Mouse (Mus musculus) right cerebral cortex, postnatal 10 days (tissue): Measurements from ENCODE around the gene Hip1.
A peak's percentile ranks its signal among the peaks of the same experiment; 100 is the strongest.
"Not testable (repeated sequence)": the region's sequence is repeated elsewhere in the genome, so short reads cannot be mapped to it uniquely, and the experiment has no call there.

Experiments used
- DNase-seq, 2 experiments: peaks; one replicate each; pipeline ENCODE4 v3.0.0; 2021; ENCODE audit warnings: low spot score in 2 of 2

The Hip1 gene

DNA sequence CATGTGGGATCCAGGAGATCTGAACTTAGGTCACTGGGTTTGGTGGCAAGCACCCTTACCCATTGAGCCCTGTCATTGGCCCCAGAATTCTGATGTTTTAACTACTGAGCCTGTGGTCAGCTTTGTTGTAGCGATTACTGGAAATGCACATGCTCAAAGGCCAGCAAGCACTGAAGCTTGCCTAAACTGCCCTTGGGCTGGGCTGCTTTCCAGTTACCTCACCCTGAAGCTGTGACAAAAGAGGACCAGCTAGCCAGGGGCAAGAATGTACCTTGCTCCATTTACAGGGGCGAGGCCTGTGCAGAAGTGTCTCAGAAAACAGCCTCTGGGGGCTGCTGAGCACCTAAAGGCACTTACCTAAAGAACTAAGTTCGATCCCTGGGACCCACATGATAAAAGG is 51.8 kb downstream of the Hip1 start:
- no peak for DNase-seq

DNA sequence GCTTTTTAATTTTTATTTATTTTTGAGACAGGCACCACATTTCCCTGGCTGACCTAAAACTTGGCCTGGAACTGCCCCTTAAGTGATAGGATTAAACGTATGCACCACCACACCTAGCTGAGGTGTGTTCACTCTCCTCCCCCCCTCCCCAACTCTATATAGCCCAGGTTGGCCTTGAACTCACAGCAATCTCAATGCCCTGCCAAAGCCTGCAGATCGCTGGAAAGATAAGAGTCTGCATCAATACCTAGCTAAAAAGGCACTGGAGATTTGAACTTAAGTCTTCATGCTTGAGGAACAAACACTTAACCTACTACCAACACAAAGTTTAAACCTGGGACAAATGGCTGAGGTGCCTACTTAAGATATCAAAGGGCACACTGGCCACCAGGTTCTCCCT is 52.8 kb downstream of the Hip1 start:
- DNase-seq = no peak

GRCm38 (mm10) chr5:135489695-135490294 is 55.1 kb downstream of the Hip1 start:
- DNase-seq = peak in 1 of 2 experiments; percentile 54

GRCm38 (mm10) chr5:135488881-135489694 is 55.8 kb downstream of the Hip1 start:
- DNase-seq = peak; percentile 86 to 90

GRCm38 (mm10) chr5:135488222-135488880 is 56.6 kb downstream of the Hip1 start:
- DNase-seq = peak; percentile 60 to 67

DNA sequence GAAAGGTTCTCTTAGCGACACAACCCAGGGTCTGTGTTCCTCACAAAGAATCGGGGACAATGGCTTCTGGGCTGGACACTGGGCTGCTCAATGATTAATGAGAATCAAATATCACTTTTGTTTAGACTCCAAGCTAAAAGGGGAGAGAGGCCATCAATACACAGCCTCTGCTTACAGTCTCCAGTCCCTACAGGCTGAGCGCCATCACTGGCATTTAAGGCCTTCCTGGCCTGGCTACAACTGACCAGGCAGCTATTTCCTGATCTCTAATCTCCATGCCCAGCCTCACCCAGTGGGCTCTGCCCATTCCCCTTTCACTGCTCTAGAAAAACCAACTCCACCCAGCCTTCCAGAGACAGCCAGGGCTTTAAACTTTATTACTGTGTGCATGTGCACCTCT is 59.6 kb downstream of the Hip1 start:
- DNase-seq = no peak

- DNase-seq = not testable (repeated sequence)
Measured at GRCm38 (mm10) chr5:135483865-135484264, 61.1 kb downstream of the Hip1 start.

DNA sequence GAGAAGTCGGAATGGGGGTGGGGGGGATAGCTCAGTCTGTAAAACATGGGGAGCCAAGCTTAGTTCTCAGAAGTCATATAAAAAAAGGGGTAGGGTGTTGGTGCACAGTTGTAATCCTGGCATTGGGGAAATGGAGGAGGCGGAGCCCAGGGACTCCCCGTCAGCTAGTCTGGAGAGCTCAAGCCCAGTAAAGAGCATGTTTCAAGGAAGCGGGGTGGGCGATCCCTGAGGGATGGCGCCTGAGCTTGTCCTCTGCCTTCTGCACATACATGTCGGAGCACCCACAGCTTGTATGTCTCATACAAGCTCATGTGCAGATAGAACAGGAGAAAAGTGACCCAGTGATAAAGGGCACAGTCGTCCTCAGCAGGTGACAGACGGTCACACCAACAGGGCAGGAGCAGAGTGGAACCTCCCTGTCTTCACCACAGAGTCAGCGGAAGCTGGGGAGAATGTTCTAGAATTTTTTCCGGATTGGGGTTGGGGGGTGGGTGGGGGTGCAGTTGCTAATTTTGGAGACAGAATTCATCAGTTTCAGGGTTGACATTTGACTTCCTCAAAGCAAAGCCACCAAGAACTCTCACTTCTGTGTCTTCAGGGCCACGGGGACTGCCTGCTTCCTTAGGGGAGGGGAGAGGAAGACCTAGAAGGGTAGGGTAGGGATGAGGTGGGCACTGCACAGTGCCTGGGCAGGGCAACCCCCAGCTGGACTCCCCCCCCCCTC is 65.9 kb downstream of the Hip1 start:
- DNase-seq = no peak

DNA sequence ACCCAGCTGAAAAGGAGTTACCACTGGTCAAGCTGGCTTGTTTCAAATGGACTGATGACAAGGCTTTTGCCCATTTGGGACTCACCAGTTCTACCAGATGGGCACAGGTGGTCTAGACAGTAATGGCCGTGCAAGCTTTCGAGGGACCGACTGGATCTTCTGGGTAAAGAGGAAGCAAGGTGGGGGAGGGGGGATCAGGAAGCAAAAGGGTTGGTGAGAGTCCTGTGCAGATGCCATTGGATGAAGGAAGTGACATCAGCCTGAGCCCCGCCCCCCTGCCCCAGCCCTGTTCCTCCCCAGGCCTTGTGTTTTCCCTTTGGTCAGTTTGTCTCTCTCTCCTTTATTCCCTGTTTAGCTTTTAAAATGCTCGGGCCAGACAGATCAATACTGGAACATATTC is 68.7 kb downstream of the Hip1 start:
- DNase-seq = no peak

- DNase-seq = no peak
Measured at GRCm38 (mm10) chr5:135472405-135472804, 72.5 kb downstream of the Hip1 start.

- DNase-seq = no peak
Measured at GRCm38 (mm10) chr5:135471747-135472146, 73.2 kb downstream of the Hip1 start.

DNA sequence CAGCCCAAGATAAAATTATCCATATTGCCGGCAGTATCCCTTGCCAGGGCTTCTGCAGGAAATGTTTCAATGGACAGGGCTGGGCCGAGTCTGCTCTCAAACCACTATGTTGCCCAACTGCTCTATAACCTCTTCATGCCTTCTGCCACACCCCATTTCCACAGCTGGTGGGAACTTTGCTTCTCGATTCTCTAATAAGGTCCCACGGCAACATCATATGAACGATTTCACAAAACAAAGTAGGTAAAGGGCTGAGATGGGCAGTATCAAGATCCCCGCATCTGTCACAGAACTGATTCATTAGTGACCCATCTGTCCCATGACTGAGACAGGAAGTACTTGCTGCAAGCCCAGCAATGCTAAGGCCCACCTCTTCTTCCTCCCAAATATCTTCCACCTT is 76.6 kb downstream of the Hip1 start:
- DNase-seq = no peak

DNA sequence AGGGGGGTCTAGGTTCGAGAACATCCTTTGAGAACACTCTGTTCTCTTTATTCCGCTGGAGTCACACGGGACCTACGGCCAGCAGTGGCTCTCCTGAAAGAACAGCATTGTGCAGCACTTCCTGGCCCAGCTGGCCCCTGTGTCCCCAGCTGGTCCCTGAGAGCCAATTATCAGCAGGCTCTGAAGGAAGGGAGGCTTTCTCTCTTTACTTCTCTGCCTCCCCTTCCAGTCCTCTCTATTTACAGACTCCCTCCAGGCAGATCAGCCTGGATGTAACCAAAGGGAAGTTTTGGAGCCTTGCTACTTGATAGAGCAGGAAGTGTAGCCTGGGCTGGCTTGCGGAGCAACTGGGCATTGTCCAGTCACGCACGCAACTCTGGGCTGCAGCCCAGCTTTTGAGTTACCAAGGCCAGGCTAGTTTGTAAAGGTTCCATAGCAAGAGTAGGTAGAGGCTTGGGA is 79.1 kb downstream of the Hip1 start:
- DNase-seq = peak; percentile 67 to 76

GRCm38 (mm10) chr5:135463380-135463779 is 81.5 kb downstream of the Hip1 start:
- DNase-seq = no peak

DNA sequence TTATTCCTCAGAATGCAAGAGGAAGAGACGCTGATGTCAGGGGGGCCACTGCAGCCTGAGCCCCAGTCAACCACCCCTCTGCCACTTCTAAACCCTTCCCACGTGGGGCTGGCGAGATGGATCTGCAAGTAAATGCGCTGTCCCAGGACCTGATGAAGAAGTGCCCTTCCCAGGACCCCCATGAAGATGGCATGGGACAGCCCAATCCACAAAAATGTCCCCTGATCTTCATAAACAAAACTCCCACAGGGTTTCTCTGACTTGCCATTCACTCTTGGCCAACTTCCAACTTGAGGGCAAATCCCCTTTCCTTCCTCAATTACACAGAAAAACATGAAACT is 84.1 kb downstream of the Hip1 start:
- DNase-seq = no peak

DNA sequence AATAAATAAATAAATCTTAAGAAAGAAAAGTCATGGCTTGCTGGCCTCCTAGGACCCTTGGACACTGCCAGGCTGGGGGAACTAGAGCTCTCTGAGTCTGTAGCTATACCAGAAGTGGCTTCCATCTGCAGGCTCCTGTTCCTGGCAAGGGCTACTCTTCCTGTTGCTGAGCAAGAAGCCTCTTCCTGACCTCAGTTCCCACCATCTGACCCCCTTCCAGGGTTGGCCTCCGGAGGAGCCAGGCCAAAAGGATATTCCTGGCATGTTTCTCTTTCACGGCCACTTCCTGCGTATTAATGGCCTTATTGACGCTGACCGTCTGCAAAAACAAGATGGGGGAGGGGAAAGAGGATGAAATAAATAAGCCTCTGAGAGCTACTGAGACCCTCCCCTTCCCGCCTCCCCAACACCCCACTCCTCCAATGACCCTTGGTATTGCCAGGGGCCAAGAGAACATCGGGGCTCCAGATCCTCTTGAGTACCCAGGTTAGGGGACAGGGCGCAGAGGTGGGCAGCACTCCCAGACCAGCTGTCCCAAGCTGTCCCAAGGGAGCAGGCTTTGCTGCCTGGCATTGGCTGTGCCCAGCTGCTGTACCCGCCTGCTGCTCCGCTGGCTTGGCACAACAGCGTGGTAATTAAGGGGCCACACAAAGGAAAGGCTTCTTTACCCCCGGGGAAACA is 84.6 kb downstream of the Hip1 start:
- DNase-seq = peak; percentile 77 to 80

GRCm38 (mm10) chr5:135459486-135459885 is 85.4 kb downstream of the Hip1 start:
- DNase-seq = peak in 1 of 2 experiments; percentile 39

GRCm38 (mm10) chr5:135457961-135458360 is 87.0 kb downstream of the Hip1 start:
- no peak for DNase-seq

DNA sequence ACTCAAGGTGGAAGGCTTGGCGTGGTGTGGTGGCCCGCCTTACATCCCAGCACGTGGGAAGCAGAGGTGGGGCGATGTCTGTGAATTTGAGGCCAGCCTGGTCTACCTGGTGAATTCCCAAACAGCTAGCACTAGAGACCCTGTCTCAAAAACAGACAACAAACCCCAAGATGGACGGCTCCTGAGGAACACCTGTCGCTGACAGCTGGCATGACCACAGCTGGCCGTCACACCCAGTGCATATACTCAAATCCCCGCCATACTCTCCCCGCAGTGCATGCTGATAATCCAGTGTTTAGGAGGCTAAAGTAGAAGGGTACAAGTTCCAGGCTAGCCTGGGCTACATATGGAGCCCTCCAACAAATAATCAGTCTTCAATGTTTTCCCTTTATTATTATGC is 88.4 kb downstream of the Hip1 start:
- DNase-seq = no peak

GRCm38 (mm10) chr5:135454256-135454655 is 90.7 kb downstream of the Hip1 start:
- DNase-seq = no peak

GRCm38 (mm10) chr5:135451559-135451958 is 93.4 kb downstream of the Hip1 start:
- DNase-seq = not testable (repeated sequence)

DNA sequence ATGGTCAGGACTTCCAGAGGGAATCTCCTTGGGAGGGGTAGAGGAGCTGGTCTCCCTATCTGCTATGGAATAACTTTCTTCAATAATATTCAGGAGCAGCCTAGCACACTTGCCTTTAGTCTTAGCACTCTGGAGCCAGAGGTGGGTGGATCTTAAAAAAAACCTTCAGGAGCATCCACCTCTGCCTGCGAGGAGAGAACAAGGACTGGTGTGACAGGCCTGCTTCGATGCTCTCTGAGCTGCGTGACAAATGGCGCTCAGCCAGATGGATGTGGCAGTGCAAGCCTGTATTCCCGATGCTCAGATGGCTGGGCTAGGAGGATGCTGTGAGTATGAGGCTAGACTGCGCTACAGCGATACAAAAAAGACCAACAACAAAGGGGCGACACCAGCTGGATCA is 93.8 kb downstream of the Hip1 start:
- DNase-seq = no peak
